Mouse (Mus musculus) common myeloid progenitor, adult 5-6 weeks (primary cell): Measurements from ENCODE around the gene Trpm8. TPM values are rescaled to one million over a fixed set of nuclear protein-coding genes. Genes with fewer than 3 reads are reported as not detected.

Experiments
- ATAC-seq: replicated peaks from 2 replicates; pipeline ENCODE4 v1.8.0; 2016; ENCODE audit warnings: low read depth, mild to moderate bottlenecking, moderate TSS enrichment, inconsistent platforms; ENCODE audit not compliant: poor library complexity, severe bottlenecking
- total RNA-seq: library from RNA; stranded (forward); fragments of 200-1000, 187-1606 nt; gene quantifications from 2 replicates; pipeline ENCODE4 v1.2.3, GENCODE M21; 2017

Trpm8 gene
- total RNA-seq, result not detected in 2 replicates

GRCm38 (mm10) chr1:88277098-88277817 lies at the start of gene Trpm8, which contains the start of gene Hjurp:
Gene Trpm8, plus strand, starts transcription at chr1:88277661.
Gene Hjurp, minus strand, starts transcription at chr1:88277633.
- peak; percentile 79 for ATAC-seq

GRCm38 (mm10) chr1:88228121-88228520 lies 49.3 kb upstream of the Trpm8 start:
- no peak for ATAC-seq

- ATAC-seq, result no peak
Observed at GRCm38 (mm10) chr1:88229566-88229965, 47.9 kb upstream of the Trpm8 start.

GRCm38 (mm10) chr1:88229986-88230385 lies 47.5 kb upstream of the Trpm8 start:
- no peak for ATAC-seq

- no peak for ATAC-seq
Observed at GRCm38 (mm10) chr1:88230421-88230820, 47.0 kb upstream of the Trpm8 start.

- no peak for ATAC-seq
Observed at GRCm38 (mm10) chr1:88230981-88231802, 46.3 kb upstream of the Trpm8 start.

GRCm38 (mm10) chr1:88231803-88232499 lies 45.5 kb upstream of the Trpm8 start:
- ATAC-seq, result no peak

GRCm38 (mm10) chr1:88232664-88233380 lies 44.6 kb upstream of the Trpm8 start:
- no peak for ATAC-seq

- no peak for ATAC-seq
Observed at GRCm38 (mm10) chr1:88233421-88234247, 43.8 kb upstream of the Trpm8 start.

GRCm38 (mm10) chr1:88234248-88234610 lies 43.2 kb upstream of the Trpm8 start:
- ATAC-seq, result no peak

GRCm38 (mm10) chr1:88234646-88235045 lies 42.8 kb upstream of the Trpm8 start:
- ATAC-seq, result no peak

- ATAC-seq, result no peak
Observed at GRCm38 (mm10) chr1:88235046-88235893, 42.2 kb upstream of the Trpm8 start.

GRCm38 (mm10) chr1:88235894-88236415 lies 41.5 kb upstream of the Trpm8 start:
- ATAC-seq, result no peak

- ATAC-seq, result no peak
Observed at GRCm38 (mm10) chr1:88237311-88237710, 40.1 kb upstream of the Trpm8 start.

GRCm38 (mm10) chr1:88238771-88239170 lies 38.7 kb upstream of the Trpm8 start:
- no peak for ATAC-seq

GRCm38 (mm10) chr1:88240072-88240471 lies 37.4 kb upstream of the Trpm8 start:
- no peak for ATAC-seq

GRCm38 (mm10) chr1:88240579-88240978 lies 36.9 kb upstream of the Trpm8 start:
- ATAC-seq, result no peak

- ATAC-seq, result no peak
Observed at GRCm38 (mm10) chr1:88243861-88244260, 33.6 kb upstream of the Trpm8 start.
